Mouse (Mus musculus) mesoderm, embryonic 11.5 days (tissue): ENCODE data around the gene Shisa6.
A peak's percentile ranks its signal among the peaks of the same experiment; 100 is the strongest.

Experiments used
- DNase-seq: peaks from one replicate; pipeline ENCODE4 v3.0.0-alpha.2; 2012; ENCODE audit warnings: low read depth, low spot score

The Shisa6 gene

GRCm38 (mm10) chr11:66236557-66236956 is 289.2 kb downstream of the Shisa6 start:
- no peak for DNase-seq

- no peak for DNase-seq
These were observed 292.9 kb downstream of the Shisa6 start for GRCm38 (mm10) chr11:66232891-66233290.

- no peak for DNase-seq
These were observed 303.6 kb downstream of the Shisa6 start for GRCm38 (mm10) chr11:66222133-66222532.

- no peak for DNase-seq
These were observed 307.3 kb downstream of the Shisa6 start for GRCm38 (mm10) chr11:66218469-66218868.

GRCm38 (mm10) chr11:66188627-66189287 is 337.0 kb downstream of the Shisa6 start:
- DNase-seq, result peak; percentile 34

GRCm38 (mm10) chr11:66188146-66188545 is 337.6 kb downstream of the Shisa6 start:
- no peak for DNase-seq

- no peak for DNase-seq
These were observed 348.0 kb downstream of the Shisa6 start for GRCm38 (mm10) chr11:66177781-66178180.

- peak; percentile 85 for DNase-seq
These were observed 357.7 kb downstream of the Shisa6 start, which contains the start of gene Dnah9 for GRCm38 (mm10) chr11:66167801-66168651. Gene Dnah9 (minus strand): TSS chr11:66168551.

- no peak for DNase-seq
These were observed 361.7 kb downstream of the Shisa6 start for GRCm38 (mm10) chr11:66164022-66164421.
